Mouse (Mus musculus) brown adipose tissue, adult 24 weeks (tissue): ENCODE measurements around the gene Chpf2. TPM values are rescaled to one million over a fixed set of nuclear protein-coding genes. Genes with fewer than 3 reads are reported as not detected.

Experiments used
- H3K27ac ChIP-seq: fragments of 200-500 bp; replicated peaks from 2 replicates; pipeline ENCODE4 v1.5.1; 2012; ENCODE audit warnings: low read depth, mild to moderate bottlenecking, low read length
- H3K4me1 ChIP-seq: fragments of 200-500 bp; 2 replicates; pipeline ENCODE4 v1.6.1; 2012; ENCODE audit warnings: low read length, mixed read lengths; ENCODE audit not compliant: control insufficient read depth, insufficient read depth, insufficient read length
- H3K4me3 ChIP-seq: fragments of 200-500 bp; 2 replicates; pipeline ENCODE4 v1.5.1; 2012; ENCODE audit warnings: low read depth, mild to moderate bottlenecking, low read length, moderate library complexity; ENCODE audit not compliant: insufficient read depth
- polyA plus RNA-seq: library from polyadenylated mRNA; stranded (reverse); fragments of >200 nt; gene quantifications from 2 replicates; pipeline ENCODE4 v1.2.4, GENCODE M21; 2012; ENCODE audit not compliant: missing spikeins, insufficient read depth, insufficient read length

Chpf2 gene
- polyA plus RNA-seq, 1 experiment: 10.2 TPM

- no peak overlapping the region for H3K4me3 ChIP-seq
- H3K27ac ChIP-seq: no peak overlapping the region
- H3K4me1 ChIP-seq: no peaks in the 10 kb centered on the region
Observed at GRCm38 (mm10) chr5:24635526-24636141, 49.1 kb downstream of the Chpf2 start.

GRCm38 (mm10) chr5:24636987-24637386, 50.4 kb downstream of the Chpf2 start:
- Histone ChIP-seq H3K4me3 (no peak overlapping the region), H3K27ac (no peak overlapping the region), H3K4me1 (no peaks in the 10 kb centered on the region)

GRCm38 (mm10) chr5:24638131-24638530, 51.6 kb downstream of the Chpf2 start:
- Histone ChIP-seq H3K4me3 (no peak overlapping the region), H3K27ac (no peak overlapping the region), H3K4me1 (no peaks in the 10 kb centered on the region)

- H3K4me1 ChIP-seq: no peaks in the 10 kb centered on the region
- H3K27ac ChIP-seq: no peak overlapping the region
- H3K4me3 ChIP-seq: no peak overlapping the region
Observed at GRCm38 (mm10) chr5:24639081-24639480, 52.5 kb downstream of the Chpf2 start.

Other genes starting within 250 kb of the Chpf2 start
- 1.4 and 2.3 TPM in 2 replicates for gene Kcnh2, start 235.1 kb upstream of the Chpf2 start, polyA plus RNA-seq
- gene Nos3, start 221.9 kb upstream of the Chpf2 start, polyA plus RNA-seq: 10.2 and 11.2 TPM in 2 replicates
- gene Atg9b, start 194.6 kb upstream of the Chpf2 start, polyA plus RNA-seq: 5.8 and 6.2 TPM in 2 replicates
- 107 and 122 TPM in 2 replicates for gene Abcb8, start 193.1 kb upstream of the Chpf2 start, polyA plus RNA-seq
- gene Asic3, start 173.3 kb upstream of the Chpf2 start, polyA plus RNA-seq: not detected in 2 replicates
- 51.3 and 56.7 TPM in 2 replicates for gene Cdk5, start 163.2 kb upstream of the Chpf2 start, polyA plus RNA-seq
- 8.2 and 14.9 TPM in 2 replicates for gene Slc4a2, start 162.9 kb upstream of the Chpf2 start, polyA plus RNA-seq
- 148 and 188 TPM in 2 replicates for gene Fastk, start 141.5 kb upstream of the Chpf2 start, polyA plus RNA-seq
- gene Tmub1, start 138.9 kb upstream of the Chpf2 start, polyA plus RNA-seq: 3.8 and 11.7 TPM in 2 replicates
- gene Agap3, start 134.6 kb upstream of the Chpf2 start, polyA plus RNA-seq: 17.2 and 23.2 TPM in 2 replicates
- gene Gbx1, start 59.5 kb upstream of the Chpf2 start, polyA plus RNA-seq: not detected in 2 replicates
- 0.59 and 0.67 TPM in 2 replicates for gene Asb10, start 45.8 kb upstream of the Chpf2 start, polyA plus RNA-seq
- gene 4931409K22Rik, start 29.9 kb upstream of the Chpf2 start, polyA plus RNA-seq: not detected in 2 replicates
- 27.8 and 32.1 TPM in 2 replicates for gene Abcf2, start 9.3 kb upstream of the Chpf2 start, polyA plus RNA-seq
- gene Smarcd3, start 37.7 kb downstream of the Chpf2 start, polyA plus RNA-seq: 15.3 and 16.7 TPM in 2 replicates
- 20.3 and 26.1 TPM in 2 replicates for gene Nub1, start 98.8 kb downstream of the Chpf2 start, polyA plus RNA-seq
- 0.59 TPM in 1 of 2 replicates, not detected in the other for gene Wdr86, start 144.0 kb downstream of the Chpf2 start, polyA plus RNA-seq
- not detected in 2 replicates for gene Crygn, start 171.3 kb downstream of the Chpf2 start, polyA plus RNA-seq